Mouse (Mus musculus): ENCODE measurements around the gene Gm21209.
"Not testable (repeated sequence)": the region's sequence is repeated elsewhere in the genome, so short reads cannot be mapped to it uniquely, and the experiment has no call there.

DNA sequence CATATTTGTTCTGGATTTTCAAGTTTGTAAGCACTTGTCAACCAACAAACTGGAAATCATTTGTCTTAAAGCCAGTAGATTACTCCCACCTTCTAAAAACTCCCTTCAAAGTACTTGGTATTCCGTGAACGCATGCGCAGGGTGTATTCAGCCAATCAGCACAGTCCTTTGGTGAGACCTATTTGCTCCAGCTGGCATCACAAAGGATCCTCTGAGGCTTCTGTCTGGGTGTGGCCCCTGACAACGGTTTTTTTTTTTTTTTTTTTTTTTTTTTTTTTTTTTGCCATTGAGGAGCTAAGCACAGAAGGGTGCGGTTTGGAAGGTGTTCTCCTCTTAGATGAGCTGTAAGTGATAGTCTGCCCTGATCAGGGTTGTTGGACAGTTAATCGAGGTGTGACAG lies at the start of gene Gm21209:
- not testable (repeated sequence) for TF ChIP-seq POLR2A (IDR thresholded peaks at IDR 0.05; ENCODE audit: borderline replicate concordance, extremely low read depth, low read depth, low read length); CTCF (IDR thresholded peaks at IDR 0.05; ENCODE audit: insufficient read depth, low read length)

All from lung, adult 2 months (tissue).